Mouse (Mus musculus): Measurements from ENCODE around the gene Tent4b.

Gene Tent4b

DNA sequence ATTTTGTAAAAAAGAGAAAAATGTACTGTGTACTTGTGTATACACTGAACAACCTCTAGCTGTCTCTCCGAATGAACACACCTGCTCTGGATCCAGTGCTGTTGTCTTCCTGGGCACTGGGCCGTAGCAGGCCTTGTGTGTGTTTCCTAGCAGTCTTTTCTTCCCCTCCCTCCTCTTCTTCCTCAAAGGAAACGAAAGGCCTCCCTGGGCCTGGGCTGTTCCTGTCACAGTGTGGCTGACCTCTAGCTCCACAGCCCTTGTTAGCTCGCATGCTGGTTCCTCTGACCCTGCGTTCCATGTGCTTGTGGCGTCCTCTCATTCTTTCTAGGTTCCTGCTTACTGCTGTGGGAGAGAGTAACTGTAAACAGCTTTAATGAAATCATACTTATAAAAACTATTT, 59.0 kb downstream of the Tent4b start:
- Histone ChIP-seq H3K27me3 (ENCODE audit: control insufficient read depth, insufficient read depth, low read length, poor library complexity, severe bottlenecking) (no peaks in the 10 kb centered on the region), H3K36me3 (ENCODE audit: control insufficient read depth, insufficient read depth, low read length, poor library complexity, severe bottlenecking) (peaks cover 14% of the 10 kb centered on the region)
- no peak for DNase-seq (ENCODE audit: low read depth, low spot score)

- peaks cover 14% of the 10 kb centered on the region for H3K36me3 ChIP-seq (ENCODE audit: control insufficient read depth, insufficient read depth, low read length, poor library complexity, severe bottlenecking)
- H3K27me3 ChIP-seq (ENCODE audit: control insufficient read depth, insufficient read depth, low read length, poor library complexity, severe bottlenecking): no peaks in the 10 kb centered on the region
- no peak for DNase-seq (ENCODE audit: low read depth, low spot score)
Measured at GRCm38 (mm10) chr8:88258544-88258943, 59.5 kb downstream of the Tent4b start.

GRCm38 (mm10) chr8:88260466-88260980, 61.5 kb downstream of the Tent4b start:
- no peak for DNase-seq (ENCODE audit: low read depth, low spot score)

DNA sequence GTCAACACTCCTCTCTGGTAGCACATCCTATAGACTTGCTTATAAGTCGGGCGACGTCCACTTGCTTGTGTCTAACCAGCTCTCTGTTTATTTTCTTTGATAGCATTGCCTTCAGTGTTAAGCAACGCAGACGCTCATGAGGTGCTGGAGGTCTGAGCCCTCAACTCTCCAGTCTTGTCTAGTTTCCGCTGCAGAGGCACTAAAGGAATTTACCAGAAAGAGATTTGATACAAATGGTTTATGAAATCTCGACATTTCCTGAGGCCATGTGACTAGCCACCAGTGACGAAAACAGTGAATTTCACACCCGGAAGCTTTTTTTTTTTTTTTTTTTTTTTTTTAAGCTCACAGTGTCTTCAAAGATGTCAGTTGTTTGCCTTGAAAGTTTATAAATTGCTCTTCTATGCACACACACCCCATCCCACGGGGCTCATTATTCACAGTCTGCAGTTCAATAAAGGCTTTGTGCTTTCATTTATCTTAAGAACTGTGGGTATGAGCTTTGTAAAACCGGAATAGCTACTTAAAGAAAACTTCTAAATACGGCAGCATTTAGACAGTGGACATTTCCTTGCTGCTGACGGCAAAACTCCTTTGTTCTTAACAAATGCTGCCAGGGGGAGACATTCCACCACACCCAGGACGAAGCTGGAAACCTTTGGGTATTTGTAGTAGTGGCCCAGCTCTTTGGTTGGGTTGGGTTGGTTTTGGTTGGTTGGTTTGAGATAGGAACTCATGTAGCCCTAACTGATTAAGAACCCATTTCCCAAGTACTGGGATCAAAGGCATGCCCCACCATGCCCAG, 64.0 kb downstream of the Tent4b start:
- no peaks in the 10 kb centered on the region for H3K27me3 ChIP-seq (ENCODE audit: control insufficient read depth, insufficient read depth, low read length, poor library complexity, severe bottlenecking)
- peaks cover 4% of the 10 kb centered on the region; the same call in 1 of the 2 replicates for H3K36me3 ChIP-seq (ENCODE audit: control insufficient read depth, insufficient read depth, low read length, poor library complexity, severe bottlenecking)
- DNase-seq (ENCODE audit: low read depth, low spot score): no peak

More at GRCm38 (mm10) chr8:88260466-88260980, 61.5 kb downstream of the Tent4b start:
- Histone ChIP-seq H3K36me3 (ENCODE audit: control insufficient read depth, insufficient read depth, low read length, poor library complexity, severe bottlenecking) (peaks cover 7% of the 10 kb centered on the region), H3K27me3 (ENCODE audit: control insufficient read depth, insufficient read depth, low read length, poor library complexity, severe bottlenecking) (no peaks in the 10 kb centered on the region)

DNA sequence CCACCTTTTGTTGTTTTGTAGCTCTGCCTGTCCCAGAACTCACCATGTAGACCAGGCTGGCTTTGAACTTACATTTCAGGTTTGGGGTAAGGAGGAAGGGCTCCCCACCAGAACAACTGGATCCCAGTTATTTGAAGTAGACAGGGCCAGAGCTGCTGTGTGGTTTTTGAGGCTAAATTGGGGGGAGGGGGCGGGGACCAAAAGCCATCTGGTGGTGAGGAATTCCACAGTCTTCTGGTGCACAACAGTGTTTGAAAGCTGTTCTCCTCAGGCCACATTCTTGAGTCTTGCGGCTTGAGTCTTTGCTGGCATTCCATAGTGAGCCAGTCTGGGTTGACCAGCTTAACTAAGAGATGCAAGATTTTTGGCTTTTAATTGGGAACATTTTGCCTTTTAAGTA, 66.5 kb downstream of the Tent4b start:
- DNase-seq (ENCODE audit: low read depth, low spot score): no peak
- no peaks in the 10 kb centered on the region for H3K36me3 ChIP-seq (ENCODE audit: control insufficient read depth, insufficient read depth, low read length, poor library complexity, severe bottlenecking)
- H3K27me3 ChIP-seq (ENCODE audit: control insufficient read depth, insufficient read depth, low read length, poor library complexity, severe bottlenecking): no peaks in the 10 kb centered on the region

GRCm38 (mm10) chr8:88266170-88266800, 67.3 kb downstream of the Tent4b start:
- peak; percentile 86 for DNase-seq (ENCODE audit: low read depth, low spot score)
- Histone ChIP-seq H3K27me3 (ENCODE audit: control insufficient read depth, insufficient read depth, low read length, poor library complexity, severe bottlenecking) (no peaks in the 10 kb centered on the region), H3K36me3 (ENCODE audit: control insufficient read depth, insufficient read depth, low read length, poor library complexity, severe bottlenecking) (no peaks in the 10 kb centered on the region)

GRCm38 (mm10) chr8:88266801-88267403, 67.9 kb downstream of the Tent4b start:
- H3K27me3 ChIP-seq (ENCODE audit: control insufficient read depth, insufficient read depth, low read length, poor library complexity, severe bottlenecking): no peaks in the 10 kb centered on the region
- H3K36me3 ChIP-seq (ENCODE audit: control insufficient read depth, insufficient read depth, low read length, poor library complexity, severe bottlenecking): no peaks in the 10 kb centered on the region
- DNase-seq (ENCODE audit: low read depth, low spot score): no peak

DNA sequence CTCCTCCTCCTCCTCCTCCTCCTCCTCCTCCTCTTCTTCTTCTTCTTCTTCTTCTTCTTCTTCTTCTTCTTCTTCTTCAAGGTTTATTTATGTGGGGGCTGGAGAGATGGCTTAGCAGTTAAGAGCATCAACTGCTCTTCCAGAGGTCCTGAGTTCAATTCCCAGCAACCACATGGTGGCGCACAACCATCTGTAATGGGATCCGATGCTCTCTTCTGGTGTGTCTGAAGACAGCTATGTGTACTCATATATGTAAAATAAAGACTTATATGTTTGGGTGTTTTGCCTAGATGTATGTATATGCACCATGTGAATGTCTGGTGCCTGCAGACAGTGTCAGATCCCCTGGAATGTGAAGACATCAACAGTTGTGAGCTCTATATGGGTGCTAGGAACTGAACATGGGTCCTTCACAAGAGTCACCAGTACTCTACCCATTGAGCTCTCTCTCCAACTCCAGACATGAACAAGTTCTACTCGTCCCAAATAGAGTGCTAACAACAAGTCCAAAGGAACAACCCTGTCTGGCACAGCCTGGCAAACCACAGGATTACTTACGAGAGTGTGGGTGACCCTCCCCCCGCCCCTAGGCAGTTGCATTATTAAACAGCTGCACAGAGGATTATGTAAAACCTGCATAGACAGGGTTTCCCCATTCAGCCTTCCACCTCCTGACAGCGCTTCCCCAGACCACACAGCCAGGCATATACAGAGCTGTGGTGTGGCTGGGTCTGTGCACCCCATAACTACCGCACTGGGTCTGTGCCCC, 70.3 kb downstream of the Tent4b start:
- DNase-seq (ENCODE audit: low read depth, low spot score): peak; percentile 36
- H3K36me3 ChIP-seq (ENCODE audit: control insufficient read depth, insufficient read depth, low read length, poor library complexity, severe bottlenecking): no peaks in the 10 kb centered on the region
- H3K27me3 ChIP-seq (ENCODE audit: control insufficient read depth, insufficient read depth, low read length, poor library complexity, severe bottlenecking): no peaks in the 10 kb centered on the region

DNA sequence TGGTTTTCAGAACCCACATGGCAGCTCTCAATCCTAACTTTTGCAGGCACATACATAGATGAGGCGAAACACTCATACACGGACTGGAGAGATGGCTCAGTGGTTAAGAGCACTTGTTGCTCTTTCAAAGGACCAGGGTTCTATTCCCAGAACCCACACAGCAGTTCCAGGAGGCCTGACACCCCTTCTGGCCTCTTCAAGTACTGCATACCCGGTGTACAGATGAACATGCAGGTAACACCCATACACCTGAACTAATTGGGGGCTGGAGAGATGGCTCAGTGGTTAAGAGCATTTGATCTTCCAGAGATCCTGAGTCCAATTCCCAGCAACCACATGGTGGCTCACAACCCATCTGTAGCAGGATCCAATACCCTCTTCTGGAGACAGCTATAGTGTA, 71.1 kb downstream of the Tent4b start:
- Histone ChIP-seq H3K27me3 (ENCODE audit: control insufficient read depth, insufficient read depth, low read length, poor library complexity, severe bottlenecking) (no peaks in the 10 kb centered on the region), H3K36me3 (ENCODE audit: control insufficient read depth, insufficient read depth, low read length, poor library complexity, severe bottlenecking) (no peaks in the 10 kb centered on the region)
- DNase-seq (ENCODE audit: low read depth, low spot score): no peak

DNA sequence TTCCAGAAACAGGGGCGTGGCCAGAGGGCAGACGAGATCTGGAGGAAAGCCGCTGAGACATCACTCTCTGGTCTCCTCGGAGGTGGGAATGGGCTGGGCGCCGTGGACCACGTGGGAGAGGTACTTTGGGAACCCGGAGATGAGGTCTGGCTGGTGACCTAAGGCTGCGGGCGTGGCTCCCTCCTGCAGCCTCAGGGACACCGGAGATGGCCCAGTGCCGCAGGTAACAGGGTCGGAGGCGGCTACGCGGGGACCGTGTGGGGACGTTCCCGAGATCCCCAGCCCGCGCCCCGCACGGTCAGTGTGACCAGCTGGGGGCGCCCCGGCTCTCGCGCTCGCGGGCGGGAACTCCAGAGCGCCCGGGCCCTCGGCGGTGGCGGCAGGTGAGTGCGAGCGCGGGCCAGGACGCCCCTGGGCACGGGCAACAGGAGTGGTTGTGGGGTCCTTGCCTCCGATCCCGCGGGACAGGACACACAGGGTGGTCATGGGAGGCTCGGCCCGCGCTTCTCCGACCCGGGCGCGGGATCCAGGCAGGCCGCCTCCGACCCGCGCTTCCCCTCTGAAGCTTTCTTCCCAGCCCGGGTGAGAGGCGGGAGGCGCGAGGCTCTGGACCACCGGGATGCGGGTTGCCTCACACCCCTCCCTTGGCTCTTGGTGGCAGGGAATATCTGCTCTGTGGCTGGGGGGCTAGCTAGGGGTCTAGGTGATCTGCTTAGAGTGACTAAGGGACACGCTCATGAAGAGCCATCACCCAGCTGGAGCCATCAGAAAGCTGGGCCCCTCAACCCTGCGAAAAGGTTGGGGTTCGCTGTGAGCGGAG, 73.4 kb downstream of the Tent4b start, which contains the start of gene Adcy7:
Gene Adcy7 (plus strand): TSS at position 173 of the 820 bp plus-strand sequence.
- Histone ChIP-seq H3K36me3 (ENCODE audit: control insufficient read depth, insufficient read depth, low read length, poor library complexity, severe bottlenecking) (no peaks in the 10 kb centered on the region), H3K27me3 (ENCODE audit: control insufficient read depth, insufficient read depth, low read length, poor library complexity, severe bottlenecking) (no peaks in the 10 kb centered on the region)
- DNase-seq (ENCODE audit: low read depth, low spot score): peak; percentile 73

- no peak for DNase-seq (ENCODE audit: low read depth, low spot score)
- no peaks in the 10 kb centered on the region for H3K27me3 ChIP-seq (ENCODE audit: control insufficient read depth, insufficient read depth, low read length, poor library complexity, severe bottlenecking)
- H3K36me3 ChIP-seq (ENCODE audit: control insufficient read depth, insufficient read depth, low read length, poor library complexity, severe bottlenecking): no peaks in the 10 kb centered on the region
Measured at GRCm38 (mm10) chr8:88273051-88273430, 74.0 kb downstream of the Tent4b start.

DNA sequence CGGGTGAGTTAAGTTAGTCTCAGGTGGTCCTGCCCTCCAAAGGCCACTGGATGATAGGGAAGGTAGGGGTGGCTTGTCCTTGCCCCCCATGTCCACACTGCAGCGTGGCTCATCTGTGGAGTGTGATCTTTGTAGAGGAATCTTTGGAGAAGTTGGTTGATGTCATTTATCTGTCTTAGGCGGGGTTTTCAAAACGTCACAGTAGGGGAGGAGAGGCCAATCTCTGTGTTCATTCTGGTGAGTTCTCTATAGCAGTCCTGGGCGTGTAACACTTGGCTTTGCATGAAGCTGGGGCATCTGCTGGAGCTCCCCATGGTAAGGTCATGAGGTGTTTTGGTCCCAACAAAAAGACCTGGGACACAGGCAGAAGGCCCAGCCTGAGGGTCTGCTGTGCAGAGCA, 75.1 kb downstream of the Tent4b start:
- H3K36me3 ChIP-seq (ENCODE audit: control insufficient read depth, insufficient read depth, low read length, poor library complexity, severe bottlenecking): no peaks in the 10 kb centered on the region
- no peak for DNase-seq (ENCODE audit: low read depth, low spot score)
- H3K27me3 ChIP-seq (ENCODE audit: control insufficient read depth, insufficient read depth, low read length, poor library complexity, severe bottlenecking): no peaks in the 10 kb centered on the region

- no peaks in the 10 kb centered on the region for H3K27me3 ChIP-seq (ENCODE audit: control insufficient read depth, insufficient read depth, low read length, poor library complexity, severe bottlenecking)
- no peak for DNase-seq (ENCODE audit: low read depth, low spot score)
Measured at GRCm38 (mm10) chr8:88279220-88279619, 80.2 kb downstream of the Tent4b start.

GRCm38 (mm10) chr8:88279670-88280069, 80.7 kb downstream of the Tent4b start:
- Histone ChIP-seq H3K36me3 (ENCODE audit: control insufficient read depth, insufficient read depth, low read length, poor library complexity, severe bottlenecking) (no peaks in the 10 kb centered on the region), H3K27me3 (ENCODE audit: control insufficient read depth, insufficient read depth, low read length, poor library complexity, severe bottlenecking) (no peaks in the 10 kb centered on the region)
- peak; percentile 54 for DNase-seq (ENCODE audit: low read depth, low spot score)

More at GRCm38 (mm10) chr8:88279220-88279619, 80.2 kb downstream of the Tent4b start:
- no peaks in the 10 kb centered on the region for H3K36me3 ChIP-seq (ENCODE audit: control insufficient read depth, insufficient read depth, low read length, poor library complexity, severe bottlenecking)
